12 mouse cellular contexts compared by ENCODE assay signal in the genomic region with DNA sequence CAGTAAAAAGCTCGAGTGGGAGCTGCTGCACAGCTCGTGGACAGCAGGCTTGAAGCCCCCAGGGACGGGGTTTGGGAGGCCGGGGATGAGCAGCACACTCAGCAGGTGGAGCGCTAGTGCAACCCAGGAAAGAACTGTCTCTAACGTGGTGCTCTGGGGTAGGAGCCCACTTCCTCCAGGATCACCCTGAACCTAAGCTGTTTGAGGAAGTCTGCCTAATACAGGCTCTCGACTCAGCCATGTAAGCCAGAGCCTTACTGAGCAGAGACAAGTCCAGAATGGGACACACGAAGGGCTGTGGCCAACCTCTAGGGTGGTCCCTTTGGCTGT. TPM values are rescaled to one million over a fixed set of nuclear protein-coding genes. Genes with fewer than 3 reads are reported as not detected.
DNase-seq lines count a peak whose midpoint lies in the region; ATAC-seq and TF ChIP-seq lines count a peak whose summit lies in the region.
"Had no signal": no experiment of that assay in that cellular context is flagged by ENCODE, and none has a peak within 500 bp of the region (broad histone marks: within the 10 kb centered on the region; RNA-seq: fewer than 3 reads in every experiment).

No protein-coding gene starts in this region.

- no peaks in the 10 kb centered on the region for H3K27me3 ChIP-seq in kidney, postnatal 0 days (ENCODE audit: insufficient read depth, low read length)
- H3K27me3 ChIP-seq in hindbrain, embryonic 10.5 days (ENCODE audit: insufficient read depth, poor library complexity, severe bottlenecking), result peaks cover 20% of the 10 kb centered on the region; the same call in 1 of the 2 replicates
- H3K27me3 ChIP-seq in limb, embryonic 15.5 days, result peaks cover 7% of the 10 kb centered on the region
- no peaks in the 10 kb centered on the region for H3K27me3 ChIP-seq in splenic B cell, adult 2 months (ENCODE audit: control insufficient read depth, insufficient read depth, low read length, poor library complexity, severe bottlenecking)

- peaks cover 22% of the 10 kb centered on the region; the same call in 1 of the 2 replicates for H3K4me1 ChIP-seq in kidney, postnatal 0 days (replicated peaks; ENCODE audit: insufficient read depth, low read length)
- H3K4me1 ChIP-seq in hindbrain, embryonic 10.5 days (replicated peaks), result peaks cover 26% of the 10 kb centered on the region
- H3K4me1 ChIP-seq in limb, embryonic 15.5 days, result peaks cover 23% of the 10 kb centered on the region

- peaks cover 18% of the 10 kb centered on the region for H3K36me3 ChIP-seq in kidney, postnatal 0 days (ENCODE audit: insufficient read depth, low read length)
- peaks cover 26% of the 10 kb centered on the region for H3K36me3 ChIP-seq in hindbrain, embryonic 10.5 days
- peaks cover 21% of the 10 kb centered on the region for H3K36me3 ChIP-seq in limb, embryonic 15.5 days
- peaks cover 2% of the 10 kb centered on the region; the same call in 1 of the 2 replicates for H3K36me3 ChIP-seq in splenic B cell, adult 2 months (ENCODE audit: control insufficient read depth, insufficient read depth, low read length, poor library complexity, severe bottlenecking)

- no peak for DNase-seq in kidney, postnatal 0 days (ENCODE audit: low spot score)
- no peak for DNase-seq in kidney, adult 11 months
- no peak for DNase-seq in hindbrain, embryonic 10.5 days (ENCODE audit: low spot score)
- peak; percentile 40 for DNase-seq in splenic B cell, adult 2 months (ENCODE audit: low read depth, low spot score)
- DNase-seq in urinary bladder, postnatal 25 days (ENCODE audit: low spot score), result no peak
- no peak for DNase-seq in adrenal gland, adult 18-20 months (ENCODE audit: low spot score in 2 of 2)

- no peak overlapping the region for H3K4me2 ChIP-seq in kidney, postnatal 0 days (ENCODE audit: low read length)
- no peak overlapping the region for H3K4me2 ChIP-seq in limb, embryonic 15.5 days

- 25% methylated on average over 8 of the region's 8 CpGs for WGBS in kidney, postnatal 0 days
- WGBS in hindbrain, embryonic 10.5 days, result 56% methylated on average over 8 of the region's 8 CpGs
- 55% methylated on average over 8 of the region's 8 CpGs for WGBS in limb, embryonic 15.5 days

- no peak overlapping the region for H3K9ac ChIP-seq in kidney, postnatal 0 days (ENCODE audit: low read depth, low read length)
- no peak overlapping the region for H3K9ac ChIP-seq in limb, embryonic 15.5 days

- ATAC-seq in kidney, postnatal 0 days (replicated peaks; ENCODE audit: low FRiP score, low read depth), result no peak
- no peak for ATAC-seq in limb, embryonic 15.5 days (ENCODE audit: insufficient number of reproducible peaks, low FRiP score, low TSS enrichment, low read depth)

- no peak overlapping the region for H3K4me3 ChIP-seq in kidney, postnatal 0 days (replicated peaks; ENCODE audit: low read depth, low read length)
- H3K4me3 ChIP-seq in hindbrain, embryonic 10.5 days, result peak overlapping the region; percentile 26; the same call in 1 of the 2 replicates
- H3K4me3 ChIP-seq in limb, embryonic 15.5 days, result no peak overlapping the region
- H3K4me3 ChIP-seq: erythroblast, embryonic 14.5 days; layer of hippocampus, adult 2 months; myocyte had no signal

- H3K27ac ChIP-seq in kidney, postnatal 0 days, result peak overlapping the region; percentile 93
- H3K27ac ChIP-seq in hindbrain, embryonic 10.5 days, result peak overlapping the region; percentile 67
- peak overlapping the region; percentile 60; the same call in 1 of the 2 replicates for H3K27ac ChIP-seq in limb, embryonic 15.5 days
- H3K27ac ChIP-seq: layer of hippocampus, adult 2 months had no signal

- H3K9me3 ChIP-seq in kidney, postnatal 0 days (replicated peaks; ENCODE audit: low read length), result no peaks in the 10 kb centered on the region
- H3K9me3 ChIP-seq in hindbrain, embryonic 10.5 days, result no peaks in the 10 kb centered on the region
- H3K9me3 ChIP-seq in limb, embryonic 15.5 days, result no peaks in the 10 kb centered on the region
- H3K9me3 ChIP-seq: G1E had no signal

- no peak for TF ChIP-seq CTCF in kidney, postnatal 0 days (IDR thresholded peaks at IDR 0.05; ENCODE audit: low read depth)

RNA-seq across cellular contexts. Expression of gene Gcgr, which starts 8.4 kb away (rescaled TPM):
- polyA plus RNA-seq in kidney, postnatal 0 days (2015; fragmentation: Nextera tagmentation; extraction: Ambion mirVana), result 6.6 and 7.0 TPM in 2 replicates
- 0.14 and 0.17 TPM in 2 replicates for polyA plus RNA-seq in hindbrain, embryonic 10.5 days (2016; fragmentation: Nextera tagmentation; extraction: Ambion mirVana)
- 3.5 and 4.4 TPM in 2 replicates for polyA plus RNA-seq in limb, embryonic 15.5 days (2015; fragmentation: Nextera tagmentation; extraction: Ambion mirVana)
- total RNA-seq in adrenal gland, adult 18-20 months (2021), result 1 to 10 TPM in 1 of 2 experiments, under 1 TPM in 1; 0.96 to 3.0 TPM
- total RNA-seq: G1E; layer of hippocampus, adult 2 months had no signal
- polyA plus RNA-seq: G1E had no signal

RNA-seq across cellular contexts. Expression of gene Mcrip1, which starts 10.6 kb away (rescaled TPM):
- polyA plus RNA-seq in kidney, postnatal 0 days (2015; fragmentation: Nextera tagmentation; extraction: Ambion mirVana), result 218 and 227 TPM in 2 replicates
- 219 and 261 TPM in 2 replicates for polyA plus RNA-seq in hindbrain, embryonic 10.5 days (2016; fragmentation: Nextera tagmentation; extraction: Ambion mirVana)
- polyA plus RNA-seq in limb, embryonic 15.5 days (2015; fragmentation: Nextera tagmentation; extraction: Ambion mirVana), result 237 and 239 TPM in 2 replicates
- total RNA-seq in adrenal gland, adult 18-20 months (2021), result 10 to 100 TPM; 46.6 to 57.8 TPM

RNA-seq across cellular contexts. Expression of gene Ppp1r27, which starts 12.0 kb away (rescaled TPM):
- polyA plus RNA-seq in kidney, postnatal 0 days (2015; fragmentation: Nextera tagmentation; extraction: Ambion mirVana), result 0.30 TPM in 1 of 2 replicates, not detected in the other
- 0.27 TPM in 1 of 2 replicates, not detected in the other for polyA plus RNA-seq in hindbrain, embryonic 10.5 days (2016; fragmentation: Nextera tagmentation; extraction: Ambion mirVana)
- polyA plus RNA-seq in limb, embryonic 15.5 days (2015; fragmentation: Nextera tagmentation; extraction: Ambion mirVana), result 3.2 and 11.9 TPM in 2 replicates
- 1 to 10 TPM in 1 of 2 experiments, under 1 TPM in 1; 0.42 to 1.1 TPM for total RNA-seq in adrenal gland, adult 18-20 months (2021)
- total RNA-seq: G1E; layer of hippocampus, adult 2 months had no signal
- polyA plus RNA-seq: erythroblast, embryonic 14.5 days; G1E; spleen, adult 2 months had no signal

RNA-seq across cellular contexts. Expression of gene P4hb, which starts 34.1 kb away (rescaled TPM):
- polyA plus RNA-seq in kidney, postnatal 0 days (2015; fragmentation: Nextera tagmentation; extraction: Ambion mirVana), result 635 and 676 TPM in 2 replicates
- polyA plus RNA-seq in hindbrain, embryonic 10.5 days (2016; fragmentation: Nextera tagmentation; extraction: Ambion mirVana), result 519 and 570 TPM in 2 replicates
- 1,021 and 1,099 TPM in 2 replicates for polyA plus RNA-seq in limb, embryonic 15.5 days (2015; fragmentation: Nextera tagmentation; extraction: Ambion mirVana)
- total RNA-seq in adrenal gland, adult 18-20 months (2021), result 100 to 1,000 TPM; 440 to 468 TPM

RNA-seq across cellular contexts. Expression of gene Arhgdia, which starts 42.5 kb away (rescaled TPM):
- 444 and 506 TPM in 2 replicates for polyA plus RNA-seq in kidney, postnatal 0 days (2015; fragmentation: Nextera tagmentation; extraction: Ambion mirVana)
- 799 and 820 TPM in 2 replicates for polyA plus RNA-seq in hindbrain, embryonic 10.5 days (2016; fragmentation: Nextera tagmentation; extraction: Ambion mirVana)
- 581 and 641 TPM in 2 replicates for polyA plus RNA-seq in limb, embryonic 15.5 days (2015; fragmentation: Nextera tagmentation; extraction: Ambion mirVana)
- 100 to 1,000 TPM; 326 to 340 TPM for total RNA-seq in adrenal gland, adult 18-20 months (2021)
